Mouse (Mus musculus) liver, postnatal 0 days (tissue): ENCODE data around the gene Ppfia3.
A peak's percentile ranks its signal among the peaks of the same experiment; 100 is the strongest.

Source experiments
- CTCF ChIP-seq: sonication (generic); IDR thresholded peaks from 2 replicates; pipeline ENCODE4 v1.5.1; 2016; ENCODE audit warnings: antibody characterized with exemption, low read depth
- EP300 ChIP-seq: IDR thresholded peaks from 2 replicates; pipeline ENCODE4 v1.6.1; 2016; ENCODE audit warnings: antibody characterized with exemption, low read depth, mild to moderate bottlenecking

GRCm38 (mm10) chr7:45367020-45367880 lies 431 bp upstream of the Ppfia3 start:
- peak; percentile 83 for TF ChIP-seq CTCF
- TF ChIP-seq EP300, result no peak
